Mouse (Mus musculus) liver, postnatal 0 days (tissue): ENCODE results near the gene Arhgap25. TPM values are rescaled to one million over a fixed set of nuclear protein-coding genes. Genes with fewer than 3 reads are reported as not detected.

Experiments used
- ATAC-seq: fragments of 200-750 bp; cut with Nextera tagmentation; 2 replicates; pipeline ENCODE4 v1.8.0; 2017; ENCODE audit warnings: mild to moderate bottlenecking, moderate library complexity
- DNase-seq: peaks from one replicate; pipeline ENCODE4 v3.0.0-alpha.2; 2016
- H3K27ac ChIP-seq: fragments of 300-500 bp; sonication (generic); 2 replicates; pipeline ENCODE4 v1.5.1; 2014; ENCODE audit warnings: antibody characterized with exemption, moderate library complexity, mild to moderate bottlenecking, low read depth
- H3K27me3 ChIP-seq: fragments of 300-500 bp; sonication (generic); 2 replicates; pipeline ENCODE4 v1.6.1; 2014; ENCODE audit warnings: low read length, control low read depth, mixed read lengths; ENCODE audit not compliant: insufficient read depth
- H3K36me3 ChIP-seq: fragments of 300-500 bp; sonication (generic); replicated peaks from 2 replicates; pipeline ENCODE4 v1.6.1; 2014; ENCODE audit warnings: mild to moderate bottlenecking, control low read depth, low read length, moderate library complexity, mixed read lengths; ENCODE audit not compliant: insufficient read depth
- H3K4me1 ChIP-seq: fragments of 300-500 bp; sonication (generic); 2 replicates; pipeline ENCODE4 v1.6.1; 2014; ENCODE audit warnings: antibody characterized with exemption, mild to moderate bottlenecking, control low read depth; ENCODE audit not compliant: insufficient read depth
- H3K4me2 ChIP-seq: fragments of 300-500 bp; sonication (generic); 2 replicates; pipeline ENCODE4 v1.6.1; 2014; ENCODE audit warnings: low read depth, mild to moderate bottlenecking, low read length, moderate library complexity, mixed read lengths
- H3K4me3 ChIP-seq: fragments of 300-500 bp; sonication (generic); 2 replicates; pipeline ENCODE4 v1.5.1; 2014; ENCODE audit warnings: low read depth, low read length
- H3K9ac ChIP-seq: fragments of 300-500 bp; sonication (generic); replicated peaks from 2 replicates; pipeline ENCODE4 v1.6.1; 2014; ENCODE audit warnings: mild to moderate bottlenecking, moderate library complexity
- H3K9me3 ChIP-seq: fragments of 300-500 bp; sonication (generic); 2 replicates; pipeline ENCODE4 v1.6.1; 2016; ENCODE audit warnings: mild to moderate bottlenecking, control low read depth, low read length, mixed read lengths
- CTCF ChIP-seq: sonication (generic); IDR thresholded peaks from 2 replicates; pipeline ENCODE4 v1.5.1; 2016; ENCODE audit warnings: antibody characterized with exemption, low read depth
- EP300 ChIP-seq: IDR thresholded peaks from 2 replicates; pipeline ENCODE4 v1.6.1; 2016; ENCODE audit warnings: antibody characterized with exemption, low read depth, mild to moderate bottlenecking
- WGBS: fragments of 180-500 bp; shearing (Covaris S2); extraction: QIAGEN DNeasy Blood & Tissue Kit; methylation state at CpG from one replicate; pipeline ENCODE4 v1.1.7; 2014; ENCODE audit not compliant: insufficient replicate concordance; 5-methylcytosine and 5-hydroxymethylcytosine counted together
- polyA plus RNA-seq: library from polyadenylated mRNA; unstranded; fragments of >200 nt; fragmentation: Nextera tagmentation; extraction: Ambion mirVana; gene quantifications from 2 replicates; pipeline ENCODE4 v1.2.1, GENCODE M21; 2015

Arhgap25 gene
- polyA plus RNA-seq, 1 experiment from 2014 or later, result 6.0 TPM

- ATAC-seq (no peak), DNase-seq (no peak)
- WGBS, result 76% methylated on average over 10 of the region's 10 CpGs
- H3K27me3 ChIP-seq, result 0 out of 2 replicates have a peak, but pooled peaks cover 4% of the 10 kb centered on the region
- H3K4me3 ChIP-seq, result no peak overlapping the region
- no peak overlapping the region for H3K9ac ChIP-seq
- no peak overlapping the region for H3K4me2 ChIP-seq
- peaks cover 8% of the 10 kb centered on the region for H3K36me3 ChIP-seq
- TF ChIP-seq CTCF (no peak), EP300 (no peak)
- no peaks in the 10 kb centered on the region for H3K4me1 ChIP-seq
- no peak overlapping the region for H3K27ac ChIP-seq
- no peaks in the 10 kb centered on the region for H3K9me3 ChIP-seq
These were observed 64.7 kb downstream of the Arhgap25 start for GRCm38 (mm10) chr6:87468372-87468771.

- H3K27me3 ChIP-seq, result 0 out of 2 replicates have a peak, but pooled peaks cover 4% of the 10 kb centered on the region
- H3K9ac ChIP-seq, result no peak overlapping the region
- ATAC-seq (no peak), DNase-seq (no peak)
- no peak overlapping the region for H3K27ac ChIP-seq
- 69% methylated on average over 1 of the region's 1 CpGs for WGBS
- H3K4me3 ChIP-seq, result no peak overlapping the region
- no peak overlapping the region for H3K4me2 ChIP-seq
- no peaks in the 10 kb centered on the region for H3K4me1 ChIP-seq
- peaks cover 8% of the 10 kb centered on the region for H3K36me3 ChIP-seq
- no peaks in the 10 kb centered on the region for H3K9me3 ChIP-seq
- TF ChIP-seq CTCF, result no peak
- TF ChIP-seq EP300, result no peak
These were observed 65.7 kb downstream of the Arhgap25 start for GRCm38 (mm10) chr6:87467373-87467772.

GRCm38 (mm10) chr6:87466221-87466620 is 66.8 kb downstream of the Arhgap25 start:
- peak; percentile 80 for DNase-seq
- TF ChIP-seq CTCF, result peak; percentile 94
- no peak for TF ChIP-seq EP300
- H3K27me3 ChIP-seq, result 0 out of 2 replicates have a peak, but pooled peaks cover 4% of the 10 kb centered on the region
- H3K27ac ChIP-seq, result no peak overlapping the region
- H3K36me3 ChIP-seq, result peaks cover 8% of the 10 kb centered on the region
- WGBS, result 20% methylated on average over 12 of the region's 12 CpGs
- ATAC-seq, result peak; percentile 19; the same call in 1 of the 2 replicates
- H3K4me1 ChIP-seq, result no peaks in the 10 kb centered on the region
- no peak overlapping the region for H3K4me2 ChIP-seq
- H3K9ac ChIP-seq, result no peak overlapping the region
- no peaks in the 10 kb centered on the region for H3K9me3 ChIP-seq
- no peak overlapping the region for H3K4me3 ChIP-seq

GRCm38 (mm10) chr6:87455507-87455906 is 77.6 kb downstream of the Arhgap25 start:
- TF ChIP-seq EP300, result no peak
- TF ChIP-seq CTCF, result no peak
- H3K4me3 ChIP-seq, result no peak overlapping the region
- no peaks in the 10 kb centered on the region for H3K4me1 ChIP-seq
- peaks cover 5% of the 10 kb centered on the region; the same call in 1 of the 2 replicates for H3K36me3 ChIP-seq
- WGBS, result 50% methylated on average over 6 of the region's 6 CpGs
- DNase-seq (no peak), ATAC-seq (no peak)
- no peak overlapping the region for H3K27ac ChIP-seq
- no peaks in the 10 kb centered on the region for H3K27me3 ChIP-seq
- no peaks in the 10 kb centered on the region for H3K9me3 ChIP-seq
- no peak overlapping the region for H3K9ac ChIP-seq
- no peak overlapping the region for H3K4me2 ChIP-seq

GRCm38 (mm10) chr6:87451771-87452170 is 81.3 kb downstream of the Arhgap25 start:
- H3K4me2 ChIP-seq, result no peak overlapping the region
- no peaks in the 10 kb centered on the region for H3K9me3 ChIP-seq
- 66% methylated on average over 3 of the region's 3 CpGs for WGBS
- H3K27ac ChIP-seq, result no peak overlapping the region
- DNase-seq (no peak), ATAC-seq (no peak)
- no peak overlapping the region for H3K4me3 ChIP-seq
- H3K9ac ChIP-seq, result no peak overlapping the region
- H3K4me1 ChIP-seq, result no peaks in the 10 kb centered on the region
- TF ChIP-seq EP300 (no peak), CTCF (no peak)
- no peaks in the 10 kb centered on the region for H3K36me3 ChIP-seq
- H3K27me3 ChIP-seq, result 0 out of 2 replicates have a peak, but pooled peaks cover 2% of the 10 kb centered on the region

GRCm38 (mm10) chr6:87451016-87451415 is 82.0 kb downstream of the Arhgap25 start:
- peak; percentile 77 for TF ChIP-seq CTCF
- TF ChIP-seq EP300, result no peak
- Histone ChIP-seq H3K27me3 (0 out of 2 replicates have a peak, but pooled peaks cover 2% of the 10 kb centered on the region), H3K9me3 (no peaks in the 10 kb centered on the region), H3K4me3 (no peak overlapping the region), H3K4me2 (no peak overlapping the region), H3K36me3 (no peaks in the 10 kb centered on the region), H3K27ac (no peak overlapping the region), H3K9ac (no peak overlapping the region), H3K4me1 (no peaks in the 10 kb centered on the region)
- DNase-seq (peak; percentile 55), ATAC-seq (no peak)
- 49% methylated on average over 3 of the region's 3 CpGs for WGBS
